Mouse (Mus musculus) embryonic fibroblast, embryonic 13.5 days (primary cell): ENCODE results near the gene Npff.

Experiments
- CTCF ChIP-seq: IDR thresholded peaks from 2 replicates; pipeline ENCODE4 v1.5.1; 2011; ENCODE audit warnings: mild to moderate bottlenecking, control low read depth, low read length, moderate library complexity, borderline replicate concordance; ENCODE audit not compliant: insufficient read depth
- POLR2A ChIP-seq: IDR thresholded peaks from 2 replicates; pipeline ENCODE4 v1.6.1; 2011; ENCODE audit warnings: low read depth, mild to moderate bottlenecking, control low read depth, low read length, moderate library complexity

GRCm38 (mm10) chr15:102516728-102517404 is 7.9 kb downstream of the Npff start, which contains the start of gene Map3k12:
- TF ChIP-seq CTCF: no peak
- TF ChIP-seq POLR2A: peak; percentile 63
